Mouse (Mus musculus) lung, embryonic 16.5 days (tissue): ENCODE measurements around the gene Wwc2. TPM values are rescaled to one million over a fixed set of nuclear protein-coding genes. Genes with fewer than 3 reads are reported as not detected.

Experiments used
- ATAC-seq: fragments of 200-750 bp; cut with Nextera tagmentation; 2 replicates; pipeline ENCODE4 v1.8.0; 2017; ENCODE audit warnings: low read depth, mild to moderate bottlenecking, moderate library complexity
- H3K27ac ChIP-seq: fragments of 300-500 bp; sonication (generic); 2 replicates; pipeline ENCODE4 v1.5.1; 2014; ENCODE audit warnings: mild to moderate bottlenecking, control low read depth, low read length
- H3K27me3 ChIP-seq: fragments of 300-500 bp; sonication (generic); 2 replicates; pipeline ENCODE4 v1.6.1; 2014; ENCODE audit warnings: low read depth, low read length, mixed read lengths; ENCODE audit not compliant: control insufficient read depth, insufficient read depth
- H3K36me3 ChIP-seq: fragments of 300-500 bp; sonication (generic); 2 replicates; pipeline ENCODE4 v1.6.1; 2014; ENCODE audit warnings: low read length; ENCODE audit not compliant: control insufficient read depth, insufficient read depth
- H3K4me1 ChIP-seq: fragments of 300-500 bp; sonication (generic); replicated peaks from 2 replicates; pipeline ENCODE4 v1.6.1; 2014; ENCODE audit warnings: low read length, mixed read lengths; ENCODE audit not compliant: control insufficient read depth, insufficient read depth
- H3K4me2 ChIP-seq: fragments of 300-500 bp; sonication (generic); 2 replicates; pipeline ENCODE4 v1.6.1; 2014; ENCODE audit warnings: low read depth, low read length, control low read depth
- H3K4me3 ChIP-seq: fragments of 300-500 bp; sonication (generic); 2 replicates; pipeline ENCODE4 v1.5.1; 2014; ENCODE audit warnings: mild to moderate bottlenecking, low read length, control low read depth
- H3K9ac ChIP-seq: fragments of 300-500 bp; sonication (generic); 2 replicates; pipeline ENCODE4 v1.6.1; 2014; ENCODE audit warnings: low read length, control low read depth
- H3K9me3 ChIP-seq: fragments of 300-500 bp; sonication (generic); 2 replicates; pipeline ENCODE4 v1.6.1; 2016; ENCODE audit warnings: low read length; ENCODE audit not compliant: control insufficient read depth
- WGBS: fragments of 180-500 bp; shearing (Covaris S2); extraction: QIAGEN DNeasy Blood & Tissue Kit; methylation state at CpG from one replicate; pipeline ENCODE4 v1.1.7; 2014; 5-methylcytosine and 5-hydroxymethylcytosine counted together
- polyA plus RNA-seq: library from polyadenylated mRNA; unstranded; fragments of >200 nt; fragmentation: Nextera tagmentation; extraction: Ambion mirVana; gene quantifications from 2 replicates; pipeline ENCODE4 v1.2.1, GENCODE M21; 2015

The Wwc2 gene
- polyA plus RNA-seq, 1 experiment from 2014 or later = 12.6 TPM

- no peak for ATAC-seq
- Histone ChIP-seq H3K9ac (no peak within 1 kb of the TSS), H3K36me3 (no peaks in the 10 kb centered on the region), H3K27ac (no peak within 1 kb of the TSS), H3K4me3 (no peak within 1 kb of the TSS), H3K4me2 (no peak within 1 kb of the TSS), H3K27me3 (no peaks in the 10 kb centered on the region), H3K9me3 (no peaks in the 10 kb centered on the region), H3K4me1 (no peaks in the 10 kb centered on the region)
- WGBS = 79% methylated on average over 6 of the region's 6 CpGs
Measured at GRCm38 (mm10) chr8:47821843-47822242, 168.9 kb downstream of the Wwc2 start, which contains the start of gene Cldn24. Gene Cldn24 (plus strand): TSS chr8:47822143.

GRCm38 (mm10) chr8:47820914-47821772 lies 169.6 kb downstream of the Wwc2 start:
- H3K4me1 ChIP-seq = no peaks in the 10 kb centered on the region
- H3K9ac ChIP-seq = no peak overlapping the region
- no peaks in the 10 kb centered on the region for H3K27me3 ChIP-seq
- H3K27ac ChIP-seq = no peak overlapping the region
- H3K4me3 ChIP-seq = no peak overlapping the region
- H3K4me2 ChIP-seq = no peak overlapping the region
- 81% methylated on average over 20 of the region's 20 CpGs for WGBS
- no peaks in the 10 kb centered on the region for H3K9me3 ChIP-seq
- ATAC-seq = no peak
- H3K36me3 ChIP-seq = no peaks in the 10 kb centered on the region

GRCm38 (mm10) chr8:47819034-47819433 lies 171.7 kb downstream of the Wwc2 start:
- no peak overlapping the region for H3K27ac ChIP-seq
- no peaks in the 10 kb centered on the region for H3K36me3 ChIP-seq
- WGBS = 72% methylated on average over 8 of the region's 8 CpGs
- H3K9ac ChIP-seq = no peak overlapping the region
- H3K4me1 ChIP-seq = no peaks in the 10 kb centered on the region
- H3K4me3 ChIP-seq = no peak overlapping the region
- no peaks in the 10 kb centered on the region for H3K27me3 ChIP-seq
- no peaks in the 10 kb centered on the region for H3K9me3 ChIP-seq
- no peak overlapping the region for H3K4me2 ChIP-seq
- no peak for ATAC-seq

- H3K36me3 ChIP-seq = no peaks in the 10 kb centered on the region
- H3K4me3 ChIP-seq = no peak overlapping the region
- H3K4me2 ChIP-seq = no peak overlapping the region
- no peak for ATAC-seq
- 61% methylated on average over 12 of the region's 12 CpGs for WGBS
- H3K27ac ChIP-seq = no peak overlapping the region
- no peaks in the 10 kb centered on the region for H3K27me3 ChIP-seq
- no peak overlapping the region for H3K9ac ChIP-seq
- H3K9me3 ChIP-seq = no peaks in the 10 kb centered on the region
- no peaks in the 10 kb centered on the region for H3K4me1 ChIP-seq
Measured at GRCm38 (mm10) chr8:47811221-47811620, 179.5 kb downstream of the Wwc2 start.

GRCm38 (mm10) chr8:47810666-47811015 lies 180.1 kb downstream of the Wwc2 start:
- Histone ChIP-seq H3K4me2 (no peak overlapping the region), H3K9me3 (no peaks in the 10 kb centered on the region), H3K9ac (no peak overlapping the region), H3K27ac (no peak overlapping the region), H3K4me1 (no peaks in the 10 kb centered on the region), H3K27me3 (no peaks in the 10 kb centered on the region), H3K36me3 (no peaks in the 10 kb centered on the region), H3K4me3 (no peak overlapping the region)
- WGBS = 69% methylated on average over 7 of the region's 7 CpGs
- no peak for ATAC-seq

- 80% methylated on average over 14 of the region's 14 CpGs for WGBS
- Histone ChIP-seq H3K4me3 (no peak overlapping the region), H3K9me3 (no peaks in the 10 kb centered on the region), H3K9ac (no peak overlapping the region), H3K4me2 (no peak overlapping the region), H3K4me1 (no peaks in the 10 kb centered on the region), H3K27me3 (no peaks in the 10 kb centered on the region), H3K36me3 (no peaks in the 10 kb centered on the region), H3K27ac (no peak overlapping the region)
- ATAC-seq = no peak
Measured at GRCm38 (mm10) chr8:47809970-47810665, 180.6 kb downstream of the Wwc2 start.

GRCm38 (mm10) chr8:47804262-47804661 lies 186.5 kb downstream of the Wwc2 start:
- Histone ChIP-seq H3K27me3 (no peaks in the 10 kb centered on the region), H3K36me3 (no peaks in the 10 kb centered on the region), H3K9me3 (no peaks in the 10 kb centered on the region), H3K27ac (no peak overlapping the region), H3K9ac (no peak overlapping the region), H3K4me3 (no peak overlapping the region), H3K4me1 (no peaks in the 10 kb centered on the region), H3K4me2 (no peak overlapping the region)
- ATAC-seq = no peak
- WGBS = 71% methylated on average over 1 of the region's 1 CpGs

- 65% methylated on average over 2 of the region's 2 CpGs for WGBS
- H3K4me3 ChIP-seq = no peak overlapping the region
- H3K4me1 ChIP-seq = no peaks in the 10 kb centered on the region
- no peaks in the 10 kb centered on the region for H3K27me3 ChIP-seq
- no peak overlapping the region for H3K27ac ChIP-seq
- H3K4me2 ChIP-seq = no peak overlapping the region
- H3K36me3 ChIP-seq = no peaks in the 10 kb centered on the region
- no peak for ATAC-seq
- H3K9me3 ChIP-seq = no peaks in the 10 kb centered on the region
- H3K9ac ChIP-seq = no peak overlapping the region
Measured at GRCm38 (mm10) chr8:47802349-47802748, 188.4 kb downstream of the Wwc2 start.

GRCm38 (mm10) chr8:47799438-47799837 lies 191.3 kb downstream of the Wwc2 start:
- no peak for ATAC-seq
- H3K9ac ChIP-seq = no peak overlapping the region
- H3K4me1 ChIP-seq = no peaks in the 10 kb centered on the region
- no peak overlapping the region for H3K4me2 ChIP-seq
- no peaks in the 10 kb centered on the region for H3K9me3 ChIP-seq
- no peak overlapping the region for H3K4me3 ChIP-seq
- no peaks in the 10 kb centered on the region for H3K36me3 ChIP-seq
- 40% methylated on average over 6 of the region's 6 CpGs for WGBS
- no peak overlapping the region for H3K27ac ChIP-seq
- H3K27me3 ChIP-seq = no peaks in the 10 kb centered on the region
